Mouse (Mus musculus): ENCODE measurements at regions not wholly inside any gene's neighbourhood (a gene's known extent, or its start where the extent isn't known, plus 50 kb on each side); places are given as distances from the start of the nearest gene placed in this dataset.

DNA sequence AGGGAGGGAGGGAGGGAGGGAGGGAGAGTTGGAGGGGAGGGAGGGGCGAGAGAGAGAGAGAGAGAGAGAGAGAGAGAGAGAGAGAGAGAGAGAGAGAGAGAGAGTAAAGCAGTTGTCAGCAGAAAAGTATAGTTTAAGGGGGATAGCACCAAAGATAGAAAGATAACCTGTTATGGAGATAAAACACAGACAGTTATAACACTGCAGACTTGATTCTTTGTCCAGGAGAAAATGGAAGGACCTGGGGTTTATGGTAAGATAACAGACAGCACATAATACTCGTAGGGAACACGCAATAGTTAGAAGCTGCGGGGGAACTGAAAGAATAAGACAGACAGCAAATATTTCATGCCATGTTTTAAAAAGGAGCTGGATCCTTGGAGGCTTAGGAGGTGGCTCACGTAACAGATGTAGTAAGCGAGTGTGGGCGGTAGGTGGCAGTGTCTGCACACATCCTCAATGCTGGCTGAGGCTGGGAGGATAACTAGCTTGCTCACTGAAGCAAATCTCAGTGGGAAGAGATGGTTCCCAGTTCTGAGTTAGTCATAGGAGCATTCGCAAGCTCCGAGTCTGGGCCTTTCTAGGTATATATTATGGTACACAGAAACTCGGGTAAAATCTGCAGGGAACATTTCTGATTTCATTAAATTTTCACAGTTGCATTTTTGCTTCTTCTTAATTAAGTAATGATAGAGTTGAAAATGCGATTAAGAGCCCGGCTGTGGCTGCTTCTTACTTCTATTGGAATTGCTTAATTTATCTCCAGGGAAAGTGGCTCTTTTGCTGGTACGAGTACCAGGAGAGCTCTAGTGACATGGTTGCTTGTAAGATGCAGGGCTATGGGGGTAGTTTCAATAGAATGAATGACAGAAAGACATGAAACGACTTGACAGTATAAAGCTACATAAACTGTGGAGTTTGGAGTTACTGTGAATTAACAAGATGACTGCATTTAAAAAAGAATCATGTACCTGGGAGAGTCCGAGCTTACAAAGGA is 157.6 kb upstream of the Rgs1 start:
- TF ChIP-seq USF1 (IDR thresholded peaks at IDR 0.05; ENCODE audit: low read depth) (no peak), MYOG (IDR thresholded peaks at IDR 0.05; ENCODE audit: control insufficient read depth, extremely low read depth, insufficient read length) (no peak), CTCF (IDR thresholded peaks at IDR 0.05; ENCODE audit: control insufficient read depth, insufficient read depth, insufficient read length) (peak; percentile 92), MYOD1 (IDR thresholded peaks at IDR 0.05; ENCODE audit: control insufficient read depth, insufficient read length, low read depth) (no peak)
